Comparison of ENCODE assay signal across 7 mouse cellular contexts in the genomic region with DNA sequence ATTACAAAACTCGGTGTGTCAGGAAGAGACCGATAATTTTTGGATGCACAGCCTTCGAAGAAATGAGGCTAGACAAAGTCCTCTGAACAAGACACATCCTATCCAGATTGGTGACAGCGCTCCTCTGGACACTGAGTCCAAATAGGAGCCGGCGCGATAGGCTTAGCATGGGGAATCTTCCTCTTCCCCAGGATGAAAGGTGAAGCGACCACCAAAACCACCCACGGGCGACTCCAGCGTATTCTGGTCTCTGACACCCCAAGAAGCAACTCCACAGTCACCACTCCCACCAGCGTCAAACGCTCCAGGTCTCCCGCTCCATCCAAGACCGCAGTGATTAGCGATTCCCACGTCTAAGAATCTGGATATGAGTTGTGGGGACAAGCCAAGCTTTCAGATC. TPM values are rescaled to one million over a fixed set of nuclear protein-coding genes. Genes with fewer than 3 reads are reported as not detected.
A peak's percentile ranks its signal among the peaks of the same experiment; 100 is the strongest.
DNase-seq lines count a peak whose midpoint lies in the region; ATAC-seq lines count a peak whose summit lies in the region.

No protein-coding gene starts in this region.

- H3K9ac ChIP-seq in lung, embryonic 16.5 days (ENCODE audit: low read length), result peak overlapping the region; percentile 75; the same call in 1 of the 2 replicates
- 0 out of 2 replicates have a peak overlapping the region, but pooled peaks have one; percentile 68 for H3K9ac ChIP-seq in forebrain, embryonic 13.5 days
- H3K9ac ChIP-seq in stomach, embryonic 14.5 days (replicated peaks; ENCODE audit: low read depth, low read length), result no peak overlapping the region

- no peak for DNase-seq in lung, postnatal 25 days (ENCODE audit: low spot score)
- no peak for DNase-seq in limb, embryonic 10.5 days (ENCODE audit: low spot score)
- no peak for DNase-seq in spleen, adult 12 weeks (ENCODE audit: low spot score)
- no peak for DNase-seq in ovary, postnatal 36 days (ENCODE audit: low spot score)

- peaks cover 34% of the 10 kb centered on the region for H3K27me3 ChIP-seq in lung, embryonic 16.5 days (ENCODE audit: control insufficient read depth, insufficient read depth, low read depth, low read length)
- peaks cover 46% of the 10 kb centered on the region for H3K27me3 ChIP-seq in forebrain, embryonic 13.5 days
- peaks cover 72% of the 10 kb centered on the region for H3K27me3 ChIP-seq in limb, embryonic 10.5 days (ENCODE audit: low read depth, poor library complexity, severe bottlenecking)
- H3K27me3 ChIP-seq in stomach, embryonic 14.5 days (ENCODE audit: control insufficient read depth, insufficient read depth, low read length), result 0 out of 2 replicates have a peak, but pooled peaks cover 4% of the 10 kb centered on the region

- H3K27ac ChIP-seq in lung, embryonic 16.5 days (ENCODE audit: low read length), result no peak overlapping the region
- no peak overlapping the region for H3K27ac ChIP-seq in forebrain, embryonic 13.5 days
- no peak overlapping the region for H3K27ac ChIP-seq in limb, embryonic 10.5 days
- H3K27ac ChIP-seq in stomach, embryonic 14.5 days (ENCODE audit: low read length), result no peak overlapping the region

- no peak for ATAC-seq in lung, embryonic 16.5 days (ENCODE audit: low read depth)
- no peak for ATAC-seq in forebrain, embryonic 13.5 days
- ATAC-seq in stomach, embryonic 14.5 days (ENCODE audit: insufficient number of reproducible peaks, insufficient read depth, low FRiP score, low read depth), result no peak

- peak overlapping the region; percentile 99 for H3K4me2 ChIP-seq in lung, embryonic 16.5 days (ENCODE audit: low read depth, low read length)
- H3K4me2 ChIP-seq in forebrain, embryonic 13.5 days, result peak overlapping the region; percentile 89
- H3K4me2 ChIP-seq in stomach, embryonic 14.5 days (replicated peaks; ENCODE audit: low read depth, low read length), result peak overlapping the region; percentile 88

- H3K4me1 ChIP-seq in lung, embryonic 16.5 days (replicated peaks; ENCODE audit: control insufficient read depth, insufficient read depth, low read length), result peaks cover 18% of the 10 kb centered on the region
- H3K4me1 ChIP-seq in forebrain, embryonic 13.5 days, result peaks cover 18% of the 10 kb centered on the region
- peaks cover 35% of the 10 kb centered on the region for H3K4me1 ChIP-seq in limb, embryonic 10.5 days
- H3K4me1 ChIP-seq in stomach, embryonic 14.5 days (ENCODE audit: control insufficient read depth, insufficient read depth, low read length), result peaks cover 8% of the 10 kb centered on the region; the same call in 1 of the 2 replicates

- peak overlapping the region; percentile 77 for H3K4me3 ChIP-seq in lung, embryonic 16.5 days (ENCODE audit: low read length)
- peak overlapping the region; percentile 61 for H3K4me3 ChIP-seq in forebrain, embryonic 13.5 days
- H3K4me3 ChIP-seq in limb, embryonic 10.5 days, result peak overlapping the region; percentile 68
- H3K4me3 ChIP-seq in stomach, embryonic 14.5 days (ENCODE audit: low read depth, low read length), result peak overlapping the region; percentile 76

- no peaks in the 10 kb centered on the region for H3K36me3 ChIP-seq in lung, embryonic 16.5 days (ENCODE audit: control insufficient read depth, insufficient read depth, low read length)
- H3K36me3 ChIP-seq in forebrain, embryonic 13.5 days (ENCODE audit: poor library complexity, severe bottlenecking), result no peaks in the 10 kb centered on the region
- no peaks in the 10 kb centered on the region for H3K36me3 ChIP-seq in limb, embryonic 10.5 days
- H3K36me3 ChIP-seq in stomach, embryonic 14.5 days (ENCODE audit: control insufficient read depth, insufficient read depth, low read length), result no peaks in the 10 kb centered on the region

- no peaks in the 10 kb centered on the region for H3K9me3 ChIP-seq in lung, embryonic 16.5 days (ENCODE audit: control insufficient read depth, low read length)
- no peaks in the 10 kb centered on the region for H3K9me3 ChIP-seq in forebrain, embryonic 13.5 days (replicated peaks)
- no peaks in the 10 kb centered on the region for H3K9me3 ChIP-seq in limb, embryonic 10.5 days (replicated peaks)
- H3K9me3 ChIP-seq in stomach, embryonic 14.5 days (ENCODE audit: control insufficient read depth, low read depth, low read length), result no peaks in the 10 kb centered on the region

- WGBS in lung, embryonic 16.5 days, result 1% methylated on average over 17 of the region's 17 CpGs
- WGBS in forebrain, embryonic 13.5 days, result 1% methylated on average over 17 of the region's 17 CpGs
- WGBS in limb, embryonic 10.5 days, result 4% methylated on average over 17 of the region's 17 CpGs
- 3% methylated on average over 17 of the region's 17 CpGs for WGBS in stomach, embryonic 14.5 days

RNA-seq across cellular contexts. Expression of a gene that starts 1.1 kb away (rescaled TPM):
- 30.2 and 30.4 TPM in 2 replicates for polyA plus RNA-seq in lung, embryonic 16.5 days (2015; fragmentation: Nextera tagmentation; extraction: Ambion mirVana)
- polyA plus RNA-seq in forebrain, embryonic 13.5 days (2015; fragmentation: Nextera tagmentation; extraction: Ambion mirVana), result 15.2 and 15.5 TPM in 2 replicates
- 16.8 and 21.5 TPM in 2 replicates for polyA plus RNA-seq in limb, embryonic 10.5 days (2016; fragmentation: Nextera tagmentation; extraction: Ambion mirVana)
- polyA plus RNA-seq in stomach, embryonic 14.5 days (2014; fragmentation: Nextera tagmentation; extraction: Ambion mirVana), result 45.6 and 48.0 TPM in 2 replicates
